Mouse (Mus musculus) forebrain, embryonic 10.5 days (tissue): ENCODE data around the gene Zfp110. TPM values are rescaled to one million over a fixed set of nuclear protein-coding genes. Genes with fewer than 3 reads are reported as not detected.
"Not testable (repeated sequence)": the region's sequence is repeated elsewhere in the genome, so short reads cannot be mapped to it uniquely, and the experiment has no call there.

ENCODE experiments used
- DNase-seq: peaks from one replicate; pipeline ENCODE4 v3.0.0-alpha.2; 2017; ENCODE audit warnings: low spot score; ENCODE audit errors: extremely low spot score
- H3K27ac ChIP-seq: fragments of 300-500 bp; sonication (generic); 2 replicates; pipeline ENCODE4 v1.5.1; 2016; ENCODE audit warnings: mild to moderate bottlenecking
- H3K27me3 ChIP-seq: fragments of 300-500 bp; sonication (generic); 2 replicates; pipeline ENCODE4 v1.6.1; 2016; ENCODE audit warnings: mild to moderate bottlenecking; ENCODE audit not compliant: poor library complexity, severe bottlenecking
- H3K36me3 ChIP-seq: fragments of 300-500 bp; sonication (generic); replicated peaks from 2 replicates; pipeline ENCODE4 v1.6.1; 2016; ENCODE audit warnings: mild to moderate bottlenecking, moderate library complexity
- H3K4me1 ChIP-seq: fragments of 300-500 bp; sonication (generic); 2 replicates; pipeline ENCODE4 v1.6.1; 2016
- H3K4me3 ChIP-seq: fragments of 300-500 bp; sonication (generic); 2 replicates; pipeline ENCODE4 v1.5.1; 2016; ENCODE audit warnings: mild to moderate bottlenecking, moderate library complexity
- H3K9me3 ChIP-seq: fragments of 300-500 bp; sonication (generic); 2 replicates; pipeline ENCODE4 v1.6.1; 2016; ENCODE audit warnings: mild to moderate bottlenecking, moderate library complexity
- WGBS: fragments of 180-500 bp; shearing (Covaris S2); methylation state at CpG from one replicate; pipeline ENCODE4 v1.1.7; 2016; 5-methylcytosine and 5-hydroxymethylcytosine counted together
- polyA plus RNA-seq: library from polyadenylated mRNA; unstranded; fragments of >200 nt; fragmentation: Nextera tagmentation; extraction: Ambion mirVana; gene quantifications from 2 replicates; pipeline ENCODE4 v1.2.1, GENCODE M21; 2016

Zfp110 gene
- polyA plus RNA-seq = 28.7 and 30.1 TPM in 2 replicates

- Histone ChIP-seq H3K27ac (peak within 1 kb of the TSS; percentile 91), H3K9me3 (peaks cover 48% of the 10 kb centered on the region), H3K4me3 (peak within 1 kb of the TSS; percentile 57)
These were observed at the start of gene Zfp110 for GRCm38 (mm10) chr7:12834162-12835120. Gene Zfp110, plus strand, starts transcription at chr7:12834761.

DNA sequence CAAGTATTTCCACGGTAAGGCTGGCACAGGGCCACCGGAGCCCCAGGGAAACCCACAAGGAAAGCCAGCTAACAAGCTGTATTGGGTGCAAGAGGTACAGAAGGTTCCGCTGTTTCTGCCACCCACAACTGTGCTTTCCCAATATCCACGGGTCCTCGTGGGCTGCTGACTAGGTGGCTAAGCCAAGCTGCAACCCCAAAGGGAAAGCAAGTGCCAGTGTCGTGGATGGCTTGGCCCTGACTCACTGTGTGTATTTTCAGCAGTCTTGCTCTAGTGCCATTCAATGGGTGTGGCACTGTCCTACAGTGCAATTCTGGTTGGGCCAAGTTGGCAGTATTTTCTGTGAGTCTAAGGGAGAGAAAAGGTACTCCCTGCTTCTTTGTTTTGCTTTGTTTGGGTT, 47.2 kb upstream of the Zfp110 start:
- Histone ChIP-seq H3K9me3 (no peaks in the 10 kb centered on the region), H3K27ac (no peak overlapping the region), H3K27me3 (no peaks in the 10 kb centered on the region), H3K4me1 (peaks cover 7% of the 10 kb centered on the region; the same call in 1 of the 2 replicates), H3K36me3 (no peaks in the 10 kb centered on the region), H3K4me3 (no peak overlapping the region)
- WGBS = 83% methylated on average over 6 of the region's 6 CpGs
- peak; percentile 10 for DNase-seq

More at GRCm38 (mm10) chr7:12834162-12835120, at the start of gene Zfp110:
- peak; percentile 89 for DNase-seq
- peaks cover 10% of the 10 kb centered on the region; the same call in 1 of the 2 replicates for H3K4me1 ChIP-seq
- no peaks in the 10 kb centered on the region for H3K27me3 ChIP-seq
- WGBS = 3% methylated on average over 47 of the region's 47 CpGs
- H3K36me3 ChIP-seq = peaks cover 37% of the 10 kb centered on the region

GRCm38 (mm10) chr7:12788025-12788424, 46.5 kb upstream of the Zfp110 start:
- Histone ChIP-seq H3K9me3 (no peaks in the 10 kb centered on the region), H3K27ac (no peak overlapping the region), H3K27me3 (no peaks in the 10 kb centered on the region), H3K36me3 (no peaks in the 10 kb centered on the region), H3K4me1 (peaks cover 7% of the 10 kb centered on the region; the same call in 1 of the 2 replicates), H3K4me3 (no peak overlapping the region)
- 25% methylated on average over 5 of the region's 5 CpGs for WGBS
- DNase-seq = peak; percentile 13

DNA sequence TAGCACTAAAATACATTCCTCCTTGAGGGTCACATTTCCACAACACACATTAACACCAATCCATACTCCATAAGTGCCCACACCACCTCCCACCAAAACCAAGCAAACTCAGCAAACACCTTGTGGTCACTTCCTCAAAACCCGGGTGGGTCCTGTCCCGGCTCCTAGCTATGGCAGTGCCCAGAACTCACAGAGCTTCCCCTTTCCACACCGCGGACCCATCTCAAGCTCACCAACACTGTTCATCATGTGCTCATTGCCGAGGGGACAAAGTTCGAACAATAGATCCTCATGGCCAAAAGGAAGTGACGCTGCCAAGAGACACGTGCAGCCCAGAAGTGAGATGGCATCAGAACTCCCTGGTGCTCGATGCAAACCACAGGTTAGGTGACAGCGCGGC, 41.9 kb upstream of the Zfp110 start:
- not testable (repeated sequence) for H3K4me3 ChIP-seq, H3K4me1 ChIP-seq, H3K27ac ChIP-seq, H3K36me3 ChIP-seq, DNase-seq, H3K27me3 ChIP-seq
- peaks cover 16% of the 10 kb centered on the region for H3K9me3 ChIP-seq
- WGBS = 91% methylated on average over 11 of the region's 11 CpGs

DNA sequence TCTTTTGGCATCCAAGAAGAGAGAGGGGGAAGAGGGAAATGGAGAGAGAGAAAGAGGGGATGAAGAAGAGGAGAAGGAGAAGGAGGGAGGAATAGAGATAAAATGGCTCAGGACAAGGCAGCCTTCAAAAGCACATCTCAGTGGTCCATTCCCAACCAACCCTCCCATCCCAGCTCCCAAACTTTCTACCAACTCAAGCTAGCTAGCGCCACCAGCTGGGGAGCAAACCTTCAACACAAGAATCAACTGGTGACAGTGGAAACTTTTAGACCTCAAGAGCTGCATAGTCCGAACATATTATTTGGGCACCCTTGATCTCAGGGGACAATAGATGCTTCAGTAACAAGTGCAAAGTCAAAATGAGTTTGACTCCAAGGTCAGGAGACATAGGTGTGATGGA, 36.6 kb upstream of the Zfp110 start:
- no peak overlapping the region for H3K4me3 ChIP-seq
- no peak overlapping the region for H3K27ac ChIP-seq
- peaks cover 10% of the 10 kb centered on the region for H3K36me3 ChIP-seq
- H3K27me3 ChIP-seq = no peaks in the 10 kb centered on the region
- WGBS = 69% methylated on average over 2 of the region's 2 CpGs
- peaks cover 16% of the 10 kb centered on the region for H3K9me3 ChIP-seq
- H3K4me1 ChIP-seq = peaks cover 4% of the 10 kb centered on the region
- DNase-seq = no peak

DNA sequence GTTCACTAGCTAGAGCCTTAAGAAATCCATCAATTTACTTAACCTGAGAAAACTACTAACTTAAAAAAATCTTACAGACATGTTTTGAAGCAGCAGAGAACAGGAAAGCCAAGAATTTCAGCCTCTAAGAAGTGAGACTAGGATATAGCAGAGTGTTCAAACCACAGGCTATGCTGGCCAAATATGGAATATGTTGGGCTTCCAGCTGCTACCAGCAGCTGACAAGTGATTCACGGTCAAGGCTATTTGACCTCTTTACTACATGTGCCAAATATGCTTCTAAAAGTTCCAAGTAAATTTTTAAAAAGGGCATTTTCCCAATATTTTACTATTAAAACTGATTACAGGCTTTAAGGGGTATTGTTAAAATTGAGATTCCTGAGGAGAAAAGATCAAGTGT, 35.0 kb upstream of the Zfp110 start:
- H3K36me3 ChIP-seq = peaks cover 10% of the 10 kb centered on the region
- H3K4me1 ChIP-seq = peaks cover 17% of the 10 kb centered on the region
- H3K27ac ChIP-seq = no peak overlapping the region
- WGBS = 91% methylated on average over 1 of the region's 1 CpGs
- DNase-seq = no peak
- H3K9me3 ChIP-seq = peaks cover 14% of the 10 kb centered on the region
- no peaks in the 10 kb centered on the region for H3K27me3 ChIP-seq
- H3K4me3 ChIP-seq = no peak overlapping the region

DNA sequence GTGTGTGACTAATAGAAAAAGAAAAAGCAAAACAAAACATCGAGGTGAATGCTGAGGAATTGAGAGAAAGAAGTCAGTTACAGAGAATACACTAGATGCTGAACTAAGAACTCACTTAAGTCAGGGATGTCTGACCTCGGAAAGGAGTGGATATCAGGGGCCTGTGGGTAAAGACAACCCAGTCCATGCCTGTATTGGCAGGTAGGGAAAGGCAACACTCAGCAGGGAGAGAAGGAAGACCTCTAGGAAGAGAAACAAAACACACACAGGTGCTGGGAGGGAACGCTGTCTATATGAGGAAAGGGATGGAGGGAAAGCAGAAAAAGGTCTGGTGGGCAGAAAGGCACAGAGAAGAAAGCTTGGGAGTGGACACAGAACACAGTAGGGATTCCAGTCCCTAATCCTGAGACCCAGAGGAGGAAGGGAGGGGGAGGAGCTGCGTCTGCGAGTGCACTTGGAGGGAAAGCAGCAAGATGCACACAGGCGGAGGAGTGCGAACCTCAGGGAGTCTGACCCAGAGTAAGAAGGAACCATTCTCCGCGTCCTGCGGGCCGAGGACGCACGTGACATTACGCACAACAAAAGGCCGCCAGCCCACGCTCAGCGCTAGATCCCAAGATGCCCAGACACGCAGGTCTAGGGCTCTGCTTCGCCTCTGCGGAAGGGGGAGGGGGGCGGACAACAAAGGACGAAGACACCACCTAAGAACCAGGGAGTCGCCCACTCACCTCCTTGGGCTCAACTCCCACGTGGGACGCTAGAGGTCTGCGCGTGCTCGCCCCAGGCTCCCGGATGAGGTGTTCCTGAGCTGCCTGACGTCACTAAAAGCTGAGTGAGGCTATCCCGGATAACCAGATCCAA, 31.5 kb upstream of the Zfp110 start, which contains the start of gene Zscan18:
Gene Zscan18, minus strand, starts transcription at position 770 of the 861 bp plus-strand sequence.
- no peaks in the 10 kb centered on the region for H3K27me3 ChIP-seq
- 5% methylated on average over 31 of the region's 31 CpGs for WGBS
- H3K4me3 ChIP-seq = peak within 1 kb of the TSS; percentile 56

DNA sequence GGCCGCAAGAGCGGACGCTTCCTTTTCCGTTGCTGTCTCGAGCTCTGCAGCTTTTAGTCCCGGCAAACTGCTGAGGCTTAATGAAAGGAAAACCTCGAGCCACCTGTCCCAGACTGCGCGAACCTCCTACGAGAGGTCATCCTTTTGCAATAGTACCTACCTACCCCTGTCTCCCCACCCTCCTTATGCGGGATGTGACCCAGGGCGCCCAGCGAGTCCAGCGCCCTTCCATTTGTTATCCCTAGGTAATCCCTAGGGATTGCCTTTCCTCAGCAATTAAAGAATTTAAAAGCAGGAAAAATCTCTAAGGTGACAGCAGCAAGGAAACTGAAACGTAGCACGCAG, 30.9 kb upstream of the Zfp110 start:
- Histone ChIP-seq H3K9me3 (peaks cover 15% of the 10 kb centered on the region), H3K27me3 (no peaks in the 10 kb centered on the region), H3K27ac (peak overlapping the region; percentile 88), H3K4me3 (peak overlapping the region; percentile 56), H3K4me1 (peaks cover 17% of the 10 kb centered on the region), H3K36me3 (peaks cover 33% of the 10 kb centered on the region)
- under 1% methylated on average over 16 of the region's 16 CpGs for WGBS
- DNase-seq = no peak

More for the DNA sequence above, 31.5 kb upstream of the Zfp110 start, which contains the start of gene Zscan18:
- peak; percentile 82 for DNase-seq
- H3K4me1 ChIP-seq = peaks cover 17% of the 10 kb centered on the region
- peaks cover 30% of the 10 kb centered on the region for H3K36me3 ChIP-seq
- H3K9me3 ChIP-seq = peaks cover 9% of the 10 kb centered on the region; the same call in 1 of the 2 replicates
- peak within 1 kb of the TSS; percentile 88 for H3K27ac ChIP-seq

DNA sequence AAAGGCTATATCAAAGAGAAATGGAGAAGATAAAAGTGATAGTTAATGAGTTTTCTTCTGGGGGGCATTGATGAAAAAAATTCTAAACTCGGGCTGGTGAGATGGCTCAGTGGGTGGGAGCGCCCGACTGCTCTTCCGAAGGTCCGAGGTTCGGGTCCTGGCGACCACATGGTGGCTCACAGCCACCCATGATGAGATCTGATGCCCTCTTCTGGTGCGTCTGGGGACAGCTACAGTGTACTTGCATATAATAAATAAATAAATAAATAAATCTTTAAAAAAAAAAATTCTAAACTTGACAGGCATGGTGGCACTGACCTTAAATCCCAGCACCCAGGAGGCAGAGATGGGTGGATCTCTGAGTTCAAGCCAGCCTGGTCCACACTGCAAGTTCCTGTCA, 19.0 kb upstream of the Zfp110 start:
- Histone ChIP-seq H3K27me3 (no peaks in the 10 kb centered on the region), H3K4me3 (no peak overlapping the region), H3K27ac (no peak overlapping the region), H3K36me3 (peaks cover 63% of the 10 kb centered on the region), H3K4me1 (peaks cover 7% of the 10 kb centered on the region), H3K9me3 (peaks cover 63% of the 10 kb centered on the region)
- DNase-seq = no peak
- 92% methylated on average over 8 of the region's 8 CpGs for WGBS

DNA sequence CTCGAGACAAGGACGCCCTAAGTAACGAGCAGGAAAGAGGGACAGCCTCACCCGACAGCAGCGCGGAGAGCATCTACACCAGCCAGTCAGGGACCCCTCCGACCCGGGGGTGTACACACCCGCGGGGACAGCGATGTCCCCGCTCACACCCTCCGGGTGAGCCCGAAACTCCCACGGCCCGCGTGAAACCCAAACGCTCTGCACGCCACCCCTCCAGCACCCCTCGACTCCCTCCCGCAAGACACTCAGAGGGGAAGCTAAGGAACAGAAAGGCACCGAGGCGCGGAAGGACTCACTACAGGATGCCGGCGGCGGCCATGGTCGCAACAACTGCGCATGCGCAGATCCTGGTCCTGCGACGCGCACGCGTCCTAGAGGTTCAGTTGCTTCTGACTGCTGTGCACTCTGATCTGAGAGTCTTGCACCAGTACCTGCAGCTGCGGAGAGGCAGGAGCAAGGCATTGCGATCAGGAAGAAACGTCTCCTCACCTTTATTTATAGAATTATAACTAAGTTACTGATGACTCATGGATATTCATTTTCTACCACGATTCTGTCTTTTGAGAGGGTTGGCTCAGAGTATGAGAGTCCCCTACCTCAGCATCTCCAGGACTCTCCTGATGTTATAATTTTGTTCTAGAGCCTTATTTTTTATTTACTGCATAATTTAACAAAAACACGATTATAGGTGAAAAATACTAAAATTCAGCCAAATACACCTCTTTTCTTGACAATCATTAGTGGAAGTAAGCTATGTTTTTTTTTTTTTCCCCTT, 15.9 kb upstream of the Zfp110 start, which contains the start of gene Zfp329:
Gene Zfp329, minus strand, starts transcription at position 338 of the 775 bp plus-strand sequence.
- peaks cover 32% of the 10 kb centered on the region for H3K36me3 ChIP-seq

GRCm38 (mm10) chr7:12835193-12835671, 671 bp downstream of the Zfp110 start:
- WGBS = 44% methylated on average over 13 of the region's 13 CpGs
- no peak for DNase-seq
- Histone ChIP-seq H3K27ac (peak overlapping the region; percentile 91), H3K4me1 (peaks cover 10% of the 10 kb centered on the region; the same call in 1 of the 2 replicates), H3K36me3 (peaks cover 45% of the 10 kb centered on the region), H3K9me3 (peaks cover 54% of the 10 kb centered on the region), H3K4me3 (peak overlapping the region; percentile 57), H3K27me3 (no peaks in the 10 kb centered on the region)

More for the DNA sequence above, 15.9 kb upstream of the Zfp110 start, which contains the start of gene Zfp329:
- H3K27me3 ChIP-seq = no peaks in the 10 kb centered on the region
- peak within 1 kb of the TSS; percentile 81 for H3K4me3 ChIP-seq
- peak within 1 kb of the TSS; percentile 96 for H3K27ac ChIP-seq
- 1% methylated on average over 40 of the region's 40 CpGs for WGBS
- peaks cover 7% of the 10 kb centered on the region for H3K4me1 ChIP-seq
- DNase-seq = peak; percentile 92
- H3K9me3 ChIP-seq = peaks cover 50% of the 10 kb centered on the region
